Mouse (Mus musculus) mesoderm, embryonic 11.5 days (tissue): ENCODE measurements at regions not wholly inside any gene's neighbourhood (a gene's known extent, or its start where the extent isn't known, plus 50 kb on each side); places are given as distances from the start of the nearest gene placed in this dataset.
"Not testable (repeated sequence)": the region's sequence is repeated elsewhere in the genome, so short reads cannot be mapped to it uniquely, and the experiment has no call there.

ENCODE experiments used
- DNase-seq: peaks from one replicate; pipeline ENCODE4 v3.0.0-alpha.2; 2012; ENCODE audit warnings: low read depth, low spot score

DNA sequence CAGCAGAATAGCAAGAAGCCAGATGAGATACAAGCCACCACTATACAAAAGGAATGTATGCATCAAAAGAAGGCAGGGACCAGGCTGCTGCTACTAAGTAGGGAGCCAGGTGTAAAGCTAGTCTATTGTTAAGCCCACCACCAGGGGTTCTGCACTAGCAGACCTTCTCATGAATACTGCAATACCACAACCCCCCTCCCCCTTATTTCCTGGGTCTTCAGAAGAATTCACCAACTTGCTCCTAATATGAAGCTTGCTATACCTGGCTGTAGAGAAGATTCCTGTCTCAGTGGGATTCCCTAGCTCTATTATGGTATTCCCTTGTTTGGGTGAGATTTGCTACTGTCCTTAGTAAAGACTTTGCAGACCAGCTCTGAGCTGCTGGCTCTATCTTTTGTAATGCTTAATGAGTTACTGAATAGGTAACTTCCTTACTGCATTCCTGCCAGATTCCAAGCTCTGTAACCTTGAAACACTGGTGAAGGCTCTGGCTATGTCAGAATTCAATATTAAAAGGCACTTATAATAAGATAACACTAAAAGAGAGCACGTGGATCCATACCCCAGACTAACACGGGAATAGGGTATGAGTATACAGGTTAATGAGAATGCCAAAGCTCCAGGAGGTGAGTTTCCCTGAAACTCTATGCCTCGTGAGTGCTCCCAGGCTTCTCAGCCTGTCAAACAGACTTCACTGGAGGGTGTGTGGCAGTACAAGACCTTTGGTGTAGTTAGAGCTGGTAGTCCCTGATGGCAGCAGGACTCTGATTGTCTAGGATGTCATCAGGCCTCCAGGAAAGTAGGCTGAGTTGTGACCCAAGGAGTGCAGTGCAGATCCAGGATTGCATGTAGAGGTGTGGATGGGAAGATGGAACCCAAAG lies 455.5 kb downstream of the Plxdc2 start:
- DNase-seq: not testable (repeated sequence)

- DNase-seq: no peak
These were observed 464.3 kb downstream of the Plxdc2 start for GRCm38 (mm10) chr2:16820442-16820841.

DNA sequence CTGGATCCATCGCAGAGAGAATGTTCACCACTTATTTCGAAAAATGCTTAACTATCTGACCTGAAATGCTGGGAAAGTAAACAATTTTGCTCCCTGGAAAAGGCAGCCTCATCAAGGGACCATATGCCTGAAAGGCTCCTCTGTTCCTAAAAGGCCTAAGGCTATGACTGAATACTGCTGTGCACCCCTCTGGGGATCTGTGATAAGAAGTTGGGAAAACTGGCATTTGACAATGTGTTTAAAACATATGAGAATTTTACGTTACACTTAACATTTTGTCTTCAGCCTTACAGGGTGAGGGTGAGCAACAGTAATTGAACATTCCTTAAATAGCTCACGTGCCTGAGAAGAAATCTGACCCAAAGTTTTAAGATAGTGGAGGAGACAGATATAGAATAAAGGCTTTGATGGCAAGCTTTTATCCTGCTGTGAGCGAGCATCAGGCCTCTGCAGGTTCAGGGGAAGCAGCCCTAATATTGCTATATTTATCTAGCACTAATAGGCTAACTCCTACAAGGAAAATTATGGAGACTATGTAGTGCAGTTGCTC lies 468.7 kb downstream of the Plxdc2 start:
- DNase-seq: peak; percentile 14

GRCm38 (mm10) chr2:16827266-16827665 lies 471.2 kb downstream of the Plxdc2 start:
- DNase-seq: no peak

DNA sequence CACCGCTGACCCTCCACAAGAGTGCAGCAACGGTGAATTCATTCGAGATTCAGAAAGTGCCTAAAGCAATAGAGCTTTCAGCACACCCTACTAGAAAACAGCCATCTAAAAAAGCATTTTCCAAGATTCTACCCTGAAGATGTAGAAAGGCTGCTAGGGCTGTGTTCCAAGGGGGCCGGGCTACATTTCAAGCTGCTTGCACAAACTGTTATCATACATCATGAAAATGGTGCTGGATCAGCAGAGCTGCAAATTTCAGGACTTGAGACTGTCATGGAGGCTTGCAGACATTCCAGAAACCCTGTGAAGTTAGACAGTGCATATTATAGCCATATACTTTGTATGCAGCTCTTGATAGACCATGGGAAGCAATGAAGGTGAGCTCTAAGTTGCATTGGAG lies 479.9 kb downstream of the Plxdc2 start:
- DNase-seq: no peak

- DNase-seq: no peak
These were observed 482.6 kb downstream of the Plxdc2 start for GRCm38 (mm10) chr2:16838718-16839117.

GRCm38 (mm10) chr2:16849916-16850315 lies 493.8 kb downstream of the Plxdc2 start:
- no peak for DNase-seq

- DNase-seq: no peak
These were observed 504.0 kb downstream of the Plxdc2 start for GRCm38 (mm10) chr2:16860056-16860455.

DNA sequence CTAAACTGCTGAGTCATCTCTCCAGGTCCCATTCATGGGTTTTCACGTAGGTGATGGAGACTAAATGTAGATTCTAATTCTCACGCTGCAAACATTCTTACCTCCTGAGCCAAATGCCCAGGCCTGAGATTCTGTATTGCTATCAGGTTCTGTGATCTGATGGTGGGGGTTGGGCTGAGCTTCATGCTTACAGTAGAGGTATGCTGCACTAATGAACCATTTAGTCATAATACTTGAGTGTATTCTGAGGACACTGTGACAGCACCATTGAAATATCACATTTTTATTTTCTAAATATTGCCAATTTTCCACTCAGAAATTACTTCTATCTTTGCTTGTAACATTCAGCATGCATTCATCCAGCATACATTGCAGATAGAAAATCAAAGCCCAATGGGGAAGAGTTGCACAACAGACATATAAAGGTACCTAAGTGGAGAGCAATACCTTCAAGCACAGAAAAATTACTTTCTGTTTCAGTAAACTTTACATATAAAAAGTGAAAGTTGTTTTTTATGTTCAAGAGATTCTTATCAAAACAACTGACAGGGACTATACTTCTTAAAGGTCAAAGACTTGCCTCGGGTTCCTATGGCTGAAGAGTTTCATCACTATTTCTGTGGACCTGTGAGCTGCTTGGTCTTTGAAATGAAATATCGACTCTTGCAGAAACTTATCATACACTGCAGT lies 510.2 kb downstream of the Plxdc2 start:
- DNase-seq: no peak

DNA sequence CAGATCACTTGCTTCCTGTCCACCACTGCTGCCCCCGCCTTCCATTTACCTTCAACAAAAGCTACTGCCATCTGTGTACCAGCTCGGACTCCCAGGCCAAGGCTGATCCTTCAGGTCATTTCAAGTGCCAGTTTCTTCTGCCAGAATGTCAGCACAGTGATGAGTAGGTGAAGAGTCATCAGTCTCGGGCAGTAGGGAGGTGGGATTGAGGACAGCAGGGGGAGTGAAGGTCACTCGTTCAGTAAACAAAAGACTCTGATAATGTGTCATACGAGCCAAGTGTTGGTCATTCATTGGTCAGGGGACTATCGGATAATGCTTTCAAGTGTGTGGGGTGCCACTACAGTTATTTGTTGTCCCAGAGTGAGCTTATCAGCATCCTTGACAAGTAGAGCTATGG lies 536.3 kb downstream of the Plxdc2 start:
- DNase-seq: not testable (repeated sequence)

- peak; percentile 12 for DNase-seq
These were observed 553.3 kb downstream of the Plxdc2 start for GRCm38 (mm10) chr2:16909246-16910038.

GRCm38 (mm10) chr2:16914633-16915032 lies 558.5 kb downstream of the Plxdc2 start:
- peak; percentile 29 for DNase-seq

GRCm38 (mm10) chr2:16929974-16930373 lies 573.9 kb downstream of the Plxdc2 start:
- DNase-seq: no peak

- DNase-seq: no peak
These were observed 603.3 kb downstream of the Plxdc2 start for GRCm38 (mm10) chr2:16959432-16959831.

DNA sequence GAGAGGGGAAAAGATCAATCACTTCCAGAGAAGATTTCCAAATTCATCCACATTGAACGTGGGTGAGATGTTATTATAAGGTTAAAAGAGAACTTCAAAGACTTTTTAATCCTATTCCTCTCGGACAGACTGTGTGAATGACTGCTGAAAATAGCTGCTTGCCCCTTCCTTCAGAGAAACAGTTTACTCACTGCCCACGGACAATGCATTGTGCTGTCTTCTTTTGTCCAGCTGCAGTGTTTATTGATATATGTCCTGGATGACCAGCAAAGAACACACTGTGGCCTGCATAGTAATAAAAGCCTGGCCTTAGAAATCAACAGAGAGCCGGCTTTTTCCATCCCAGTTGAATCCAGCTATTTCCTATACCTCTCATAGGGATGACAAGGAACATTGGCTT lies 621.3 kb downstream of the Plxdc2 start:
- peak; percentile 34 for DNase-seq

DNA sequence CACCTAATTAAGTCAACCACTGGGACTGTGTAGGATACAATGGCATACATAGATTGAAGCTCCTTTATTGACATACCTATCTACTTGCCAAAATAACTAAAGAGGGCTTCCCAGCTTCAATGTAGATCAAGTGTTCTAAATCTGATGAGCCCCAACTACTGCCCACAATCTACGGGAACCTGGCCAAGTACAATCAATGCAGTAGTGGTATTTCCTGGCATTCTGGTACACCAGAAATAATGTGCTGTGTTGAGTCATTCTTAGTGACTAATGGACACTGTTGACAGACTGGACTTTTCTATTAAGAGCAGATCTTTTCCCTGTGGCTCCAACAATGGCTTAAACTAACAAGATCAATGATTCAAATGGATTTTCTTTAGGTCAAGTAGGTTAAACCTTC lies 626.7 kb downstream of the Plxdc2 start:
- DNase-seq: no peak

DNA sequence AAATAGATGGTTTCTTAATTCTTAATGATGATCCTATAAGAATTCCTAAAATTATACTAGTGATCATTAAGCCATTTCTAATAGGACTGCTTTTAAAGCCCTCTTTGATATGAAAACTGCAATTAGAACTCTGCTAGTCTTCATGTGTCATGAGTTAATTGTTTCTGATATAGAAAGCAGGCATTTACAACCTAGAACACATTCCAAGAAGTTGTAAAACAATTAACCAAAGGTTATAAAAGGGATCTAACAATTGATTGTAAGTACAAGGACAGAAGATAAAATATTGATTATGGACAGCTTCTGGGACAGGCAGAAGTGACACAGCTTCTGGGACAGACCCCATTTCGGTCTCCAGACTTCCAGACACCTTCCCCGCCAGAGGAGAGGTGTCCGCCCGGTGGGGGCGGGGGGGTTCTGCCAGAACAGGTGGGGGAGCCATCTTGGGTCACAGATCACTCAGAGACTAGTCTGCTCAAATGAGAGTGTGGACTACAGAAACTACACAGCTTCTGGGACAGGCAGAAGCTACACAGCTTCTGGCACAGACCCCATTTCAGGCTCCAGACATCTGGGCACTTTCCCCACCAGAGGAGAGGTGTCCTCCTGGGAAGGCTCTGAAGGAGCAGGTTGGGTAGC lies 627.6 kb downstream of the Plxdc2 start:
- no peak for DNase-seq
